Comparison of ENCODE assay signal across 20 mouse cellular contexts in the genomic region with DNA sequence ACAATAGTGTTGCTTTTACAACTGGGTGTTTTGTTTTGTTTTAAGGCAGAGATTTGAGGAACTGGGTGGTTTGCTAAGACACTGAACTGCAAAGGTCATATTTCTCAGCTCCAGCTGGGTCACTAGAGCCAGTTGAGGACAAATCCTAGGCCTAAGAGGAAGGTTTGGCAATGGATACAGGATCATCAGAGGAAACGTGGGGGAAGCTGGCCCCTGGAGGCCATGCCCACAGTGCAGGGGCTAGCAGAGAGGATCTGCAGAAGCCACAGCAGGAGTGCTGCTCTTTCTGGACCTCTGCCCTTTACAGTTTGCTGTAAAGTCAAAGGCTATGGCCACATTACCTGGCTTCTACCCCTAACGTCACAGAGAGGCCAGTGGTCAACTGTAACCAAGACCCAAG.
"Had no signal": no experiment of that assay in that cellular context is flagged by ENCODE, and none has a peak within 500 bp of the region (broad histone marks: within the 10 kb centered on the region; RNA-seq: fewer than 3 reads in every experiment).

No protein-coding gene starts in this region.

- H3K27me3 ChIP-seq: limb, embryonic 13.5 days; liver, embryonic 12.5 days; liver, embryonic 15.5 days; lung, embryonic 15.5 days; midbrain, embryonic 13.5 days; stomach, embryonic 15.5 days had no signal

- H3K4me3 ChIP-seq: layer of hippocampus, adult 2 months; limb, embryonic 10.5 days; limb, embryonic 13.5 days; liver, embryonic 12.5 days; liver, embryonic 15.5 days; lung, embryonic 15.5 days; midbrain, embryonic 13.5 days; stomach, embryonic 15.5 days had no signal

- H3K9me3 ChIP-seq: limb, embryonic 10.5 days; limb, embryonic 13.5 days; liver, embryonic 12.5 days; liver, embryonic 15.5 days; lung, embryonic 15.5 days; midbrain, embryonic 13.5 days; stomach, embryonic 15.5 days had no signal

- H3K4me1 ChIP-seq: limb, embryonic 13.5 days; liver, embryonic 15.5 days; lung, embryonic 15.5 days; midbrain, embryonic 13.5 days; stomach, embryonic 15.5 days had no signal

- H3K27ac ChIP-seq: kidney, postnatal 0 days; layer of hippocampus, adult 2 months; limb, embryonic 10.5 days; limb, embryonic 13.5 days; liver, embryonic 12.5 days; liver, embryonic 15.5 days; lung, embryonic 15.5 days; midbrain, embryonic 13.5 days; stomach, embryonic 15.5 days had no signal

- H3K36me3 ChIP-seq: limb, embryonic 10.5 days; limb, embryonic 13.5 days; liver, embryonic 12.5 days; liver, embryonic 15.5 days; lung, embryonic 15.5 days; stomach, embryonic 15.5 days had no signal

- ATAC-seq: liver, embryonic 12.5 days; midbrain, embryonic 13.5 days; midbrain, embryonic 16.5 days had no signal

- DNase-seq: kidney, adult 2 months; kidney, postnatal 25 days; layer of hippocampus, adult 9-11 months; liver; lung, adult 18-20 months; lung, postnatal 10 days; lung, postnatal 4 days; right cerebral cortex, postnatal 25 days; spleen, adult 18-20 months; thymus, postnatal 25 days had no signal
